Mouse (Mus musculus): ENCODE results near the gene Fbl.

GRCm38 (mm10) chr7:28214142-28214541 lies 44.6 kb downstream of the Fbl start:
- no peak for TF ChIP-seq POLR2A (IDR thresholded peaks at IDR 0.05; ENCODE audit: control insufficient read depth, low read depth, low read length)
- peak; percentile 67; the same call in 1 of the 2 replicates for TF ChIP-seq CTCF (IDR thresholded peaks at IDR 0.05; ENCODE audit: control insufficient read depth, insufficient read depth, insufficient replicate concordance, low read depth, low read length)

Measured in testis, adult 2 months (tissue).